Mouse (Mus musculus) forelimb bud, embryonic 11.5 days (tissue): Measurements from ENCODE around the gene Nkpd1.
"Not testable (repeated sequence)": the region's sequence is repeated elsewhere in the genome, so short reads cannot be mapped to it uniquely, and the experiment has no call there.

Experiments
- DNase-seq: peaks from one replicate; pipeline ENCODE4 v3.0.0-alpha.2; 2012; ENCODE audit warnings: low read depth, low spot score

The Nkpd1 gene

GRCm38 (mm10) chr7:19506326-19506725 lies 11.3 kb upstream of the Nkpd1 start:
- DNase-seq, result no peak

GRCm38 (mm10) chr7:19506969-19507611 lies 10.5 kb upstream of the Nkpd1 start:
- peak; percentile 73 for DNase-seq

- no peak for DNase-seq
Observed at GRCm38 (mm10) chr7:19507612-19507981, 10.0 kb upstream of the Nkpd1 start.

- DNase-seq, result peak; percentile 95
Observed at GRCm38 (mm10) chr7:19508150-19508923, 9.3 kb upstream of the Nkpd1 start, which contains the start of the genes Bloc1s3 and Trappc6a. Gene Bloc1s3, minus strand, starts transcription at chr7:19508367. Gene Trappc6a, plus strand, starts transcription at chr7:19508395.

- DNase-seq, result no peak
Observed at GRCm38 (mm10) chr7:19508924-19509568, 8.6 kb upstream of the Nkpd1 start.

GRCm38 (mm10) chr7:19509786-19510185 lies 7.9 kb upstream of the Nkpd1 start:
- no peak for DNase-seq

GRCm38 (mm10) chr7:19511934-19512333 lies 5.7 kb upstream of the Nkpd1 start:
- not testable (repeated sequence) for DNase-seq

GRCm38 (mm10) chr7:19512353-19512752 lies 5.3 kb upstream of the Nkpd1 start:
- DNase-seq, result no peak

- DNase-seq, result no peak
Observed at GRCm38 (mm10) chr7:19520032-19520431, 2.4 kb downstream of the Nkpd1 start.

GRCm38 (mm10) chr7:19523017-19523756 lies 5.5 kb downstream of the Nkpd1 start:
- DNase-seq, result no peak

GRCm38 (mm10) chr7:19523757-19524419 lies 6.2 kb downstream of the Nkpd1 start:
- peak; percentile 63 for DNase-seq

- DNase-seq, result no peak
Observed at GRCm38 (mm10) chr7:19524420-19525104, 6.9 kb downstream of the Nkpd1 start.

GRCm38 (mm10) chr7:19525105-19525481 lies 7.5 kb downstream of the Nkpd1 start:
- no peak for DNase-seq

- DNase-seq, result no peak
Observed at GRCm38 (mm10) chr7:19531077-19531476, 13.4 kb downstream of the Nkpd1 start.

GRCm38 (mm10) chr7:19532240-19532639 lies 14.6 kb downstream of the Nkpd1 start:
- no peak for DNase-seq

- DNase-seq, result no peak
Observed at GRCm38 (mm10) chr7:19534676-19535075, 17.0 kb downstream of the Nkpd1 start.

GRCm38 (mm10) chr7:19540771-19541566 lies 23.3 kb downstream of the Nkpd1 start:
- no peak for DNase-seq

GRCm38 (mm10) chr7:19541681-19542154 lies 24.1 kb downstream of the Nkpd1 start:
- no peak for DNase-seq

GRCm38 (mm10) chr7:19542155-19542691 lies 24.6 kb downstream of the Nkpd1 start:
- no peak for DNase-seq
